Mouse (Mus musculus) cerebellum, adult 2 months (tissue): ENCODE measurements around the gene Zfp536. TPM values are rescaled to one million over a fixed set of nuclear protein-coding genes. Genes with fewer than 3 reads are reported as not detected.
A peak's percentile ranks its signal among the peaks of the same experiment; 100 is the strongest.

Experiments used
- DNase-seq, 2 experiments: peaks; one replicate each; pipeline ENCODE4 v3.0.0; 2021
- H3K27ac ChIP-seq: fragments of 200-500 bp; 2 replicates; pipeline ENCODE4 v1.5.1; 2012; ENCODE audit warnings: low read length, control low read depth, inconsistent platforms; ENCODE audit not compliant: insufficient read depth
- H3K27me3 ChIP-seq: fragments of 200-500 bp; 2 replicates; pipeline ENCODE4 v1.6.1; 2012; ENCODE audit warnings: inconsistent platforms, mild to moderate bottlenecking, low read length, moderate library complexity; ENCODE audit not compliant: control insufficient read depth, insufficient read depth
- H3K4me1 ChIP-seq: fragments of 200-500 bp; 2 replicates; pipeline ENCODE4 v1.6.1; 2011; ENCODE audit warnings: low read length; ENCODE audit not compliant: control insufficient read depth, insufficient read depth
- H3K4me3 ChIP-seq: fragments of 200-500 bp; replicated peaks from 2 replicates; pipeline ENCODE3; 2011; ENCODE audit warnings: mild to moderate bottlenecking, low read depth, low read length, control low read depth; ENCODE audit not compliant: insufficient read depth
- CTCF ChIP-seq: fragments of 200-500 bp; IDR thresholded peaks from 2 replicates; pipeline ENCODE4 v1.5.1; 2011; ENCODE audit warnings: low read depth, mild to moderate bottlenecking, control low read depth, low read length, moderate library complexity, borderline replicate concordance; ENCODE audit not compliant: insufficient read depth
- POLR2A ChIP-seq: fragments of 200-500 bp; IDR thresholded peaks from 2 replicates; pipeline ENCODE4 v1.6.1; 2011; ENCODE audit warnings: low read length, control low read depth, borderline replicate concordance; ENCODE audit not compliant: insufficient read depth
- WGBS: fragments of 180-500 bp; shearing (Covaris S2); methylation state at CpG from one replicate; pipeline ENCODE4 v1.1.7; 2018; 5-methylcytosine and 5-hydroxymethylcytosine counted together
- polyA plus RNA-seq: library from polyadenylated mRNA; depleted of rRNA; stranded (reverse); fragments of >200 nt; gene quantifications from 2 replicates; pipeline ENCODE4 v1.2.3, GENCODE M21; 2012

Gene Zfp536
- polyA plus RNA-seq, 1 experiment, result 38.5 TPM

DNA sequence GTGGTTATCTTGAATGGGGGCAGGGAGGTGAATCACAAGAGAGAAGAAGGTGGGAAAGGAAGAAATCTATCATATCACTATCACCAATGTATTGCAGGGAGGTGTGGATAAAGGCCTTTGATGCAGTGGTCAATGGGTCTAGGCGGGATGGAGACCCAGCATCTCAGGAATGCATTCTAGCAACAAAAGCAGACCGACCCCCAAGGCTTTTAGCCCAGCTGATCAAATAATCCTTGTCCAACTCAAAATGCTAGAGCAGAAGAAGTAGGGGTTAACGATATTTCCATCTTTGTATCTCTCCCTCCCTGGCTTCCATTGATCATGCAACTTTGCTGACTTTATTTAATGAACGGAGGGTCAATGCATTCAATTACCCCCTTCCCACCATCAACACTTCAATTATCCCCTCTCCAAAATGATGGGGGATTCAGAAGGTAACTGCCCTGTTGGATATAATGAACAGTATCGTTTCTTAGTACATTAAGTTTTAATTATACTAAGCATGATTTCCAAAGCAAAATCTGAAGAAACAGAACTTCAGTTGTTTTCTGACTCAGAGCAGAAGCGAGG, 209.5 kb downstream of the Zfp536 start:
- TF ChIP-seq CTCF, result no peak
- no peak overlapping the region for H3K4me3 ChIP-seq
- H3K4me1 ChIP-seq, result peaks cover 6% of the 10 kb centered on the region
- 88% methylated on average over 6 of the region's 6 CpGs for WGBS
- H3K27me3 ChIP-seq, result no peaks in the 10 kb centered on the region
- no peak for DNase-seq
- no peak overlapping the region for H3K27ac ChIP-seq

DNA sequence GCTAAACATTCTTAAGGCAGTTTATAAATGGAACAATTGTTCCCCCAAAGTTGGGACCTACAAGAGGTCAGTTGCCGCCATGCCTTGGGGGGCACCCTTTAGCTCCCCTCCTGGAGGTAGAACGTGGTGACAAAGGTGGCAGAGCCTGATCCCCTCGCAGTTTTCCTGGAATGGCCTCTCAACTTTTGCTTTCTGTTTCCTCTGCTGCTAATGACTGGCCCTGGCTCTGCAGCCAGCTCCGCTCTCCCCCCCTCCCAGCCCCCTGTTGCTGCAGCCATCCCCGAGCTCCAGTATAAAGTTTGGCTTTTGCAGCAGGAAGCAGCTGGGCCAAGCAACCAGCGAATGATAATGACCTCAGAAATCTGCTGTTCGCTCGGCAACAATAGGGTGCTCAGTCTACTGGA, 210.3 kb downstream of the Zfp536 start:
- no peak overlapping the region for H3K27ac ChIP-seq
- H3K27me3 ChIP-seq, result no peaks in the 10 kb centered on the region
- peaks cover 6% of the 10 kb centered on the region for H3K4me1 ChIP-seq
- DNase-seq, result peak; percentile 27 to 62
- TF ChIP-seq POLR2A, result no peak
- no peak for TF ChIP-seq CTCF
- 11% methylated on average over 8 of the region's 8 CpGs for WGBS
- peak overlapping the region; percentile 37 for H3K4me3 ChIP-seq

DNA sequence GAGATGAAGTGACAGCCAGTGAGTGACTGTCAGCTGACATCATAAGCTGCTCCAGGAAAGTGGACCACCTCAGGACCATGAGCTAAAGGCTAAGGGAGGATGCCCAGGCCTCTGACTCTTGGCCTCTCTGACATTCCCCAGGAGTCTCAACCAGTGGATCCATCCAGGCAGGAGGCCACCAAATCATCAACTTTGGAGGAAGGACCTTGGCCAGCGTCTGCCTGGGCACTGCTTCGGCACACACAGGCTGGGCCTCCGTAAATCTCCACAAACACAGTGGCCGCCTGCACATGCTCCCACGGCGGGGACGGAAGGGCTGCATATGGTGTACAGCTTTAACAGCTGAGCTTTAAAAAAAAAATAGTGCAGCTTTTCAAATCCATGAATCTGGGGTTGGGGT, 210.9 kb downstream of the Zfp536 start:
- no peaks in the 10 kb centered on the region for H3K27me3 ChIP-seq
- peaks cover 6% of the 10 kb centered on the region for H3K4me1 ChIP-seq
- no peak overlapping the region for H3K4me3 ChIP-seq
- WGBS, result 21% methylated on average over 7 of the region's 7 CpGs
- TF ChIP-seq POLR2A (no peak), CTCF (no peak)
- H3K27ac ChIP-seq, result no peak overlapping the region
- peak; percentile 45 to 58 for DNase-seq

DNA sequence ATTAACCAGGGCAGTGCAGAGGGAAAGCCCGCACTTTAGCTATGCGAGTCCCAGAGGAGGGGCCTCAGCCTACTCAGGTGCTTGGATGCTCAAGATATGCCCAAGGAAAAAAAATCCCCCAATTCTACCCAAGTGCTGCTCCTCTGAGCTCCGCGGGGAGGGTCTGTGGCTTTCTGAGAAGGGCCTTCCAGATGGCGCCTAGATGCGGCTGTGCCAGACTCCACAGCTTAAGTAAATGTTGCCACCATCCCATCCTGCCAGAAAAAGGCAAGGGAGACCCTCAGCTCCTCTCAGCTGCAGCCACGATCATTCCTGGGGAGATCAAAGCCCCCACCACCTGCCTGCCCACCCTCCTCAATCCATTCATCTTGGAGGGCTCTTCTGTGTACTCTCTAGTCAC, 212.9 kb downstream of the Zfp536 start:
- no peak for DNase-seq
- Histone ChIP-seq H3K27ac (no peak overlapping the region), H3K4me3 (no peak overlapping the region), H3K27me3 (no peaks in the 10 kb centered on the region), H3K4me1 (peaks cover 2% of the 10 kb centered on the region)
- TF ChIP-seq POLR2A (no peak), CTCF (no peak)
- WGBS, result 71% methylated on average over 7 of the region's 7 CpGs

DNA sequence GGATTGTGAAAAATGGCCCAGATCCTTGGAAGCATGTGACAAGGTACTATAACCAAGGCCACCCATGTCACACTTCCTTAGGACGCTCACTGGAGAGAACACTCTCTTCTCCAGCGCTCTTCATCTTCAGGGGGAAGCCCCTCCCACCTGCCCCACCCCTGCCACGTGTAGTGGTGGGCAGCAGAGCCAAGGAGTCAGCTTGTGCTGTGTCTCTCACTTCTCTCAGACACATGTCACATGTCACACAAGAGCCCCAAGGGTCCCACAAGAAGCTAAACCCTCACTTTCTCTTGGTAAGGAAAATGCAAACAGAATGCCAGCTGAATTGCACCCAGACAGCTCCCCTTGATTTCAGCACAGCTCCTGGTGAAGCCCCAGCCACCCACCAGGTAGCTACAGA, 213.6 kb downstream of the Zfp536 start:
- no peak overlapping the region for H3K4me3 ChIP-seq
- H3K27me3 ChIP-seq, result no peaks in the 10 kb centered on the region
- peaks cover 2% of the 10 kb centered on the region for H3K4me1 ChIP-seq
- WGBS, result 61% methylated on average over 3 of the region's 3 CpGs
- H3K27ac ChIP-seq, result no peak overlapping the region
- no peak for DNase-seq
- no peak for TF ChIP-seq CTCF

DNA sequence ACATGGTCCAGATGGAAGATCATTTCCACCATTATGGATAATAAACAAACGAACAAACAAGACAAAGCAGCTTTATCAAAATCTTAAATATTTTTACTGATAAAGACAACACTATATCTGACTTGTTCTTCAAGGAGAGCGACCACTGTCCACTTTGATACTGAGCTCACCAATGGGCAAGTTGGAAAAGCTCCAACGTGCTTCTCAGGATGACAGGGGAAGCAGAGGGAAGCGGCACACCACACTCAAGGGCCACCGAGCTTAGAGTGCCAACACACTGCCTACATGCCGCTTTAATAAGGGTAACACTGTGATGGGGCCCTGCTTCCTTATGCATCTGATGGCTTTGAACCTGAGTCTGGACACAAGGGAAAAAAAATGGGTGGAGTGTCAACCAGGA, 214.1 kb downstream of the Zfp536 start:
- Histone ChIP-seq H3K27ac (no peak overlapping the region), H3K4me1 (peaks cover 3% of the 10 kb centered on the region), H3K4me3 (no peak overlapping the region), H3K27me3 (no peaks in the 10 kb centered on the region)
- 53% methylated on average over 6 of the region's 6 CpGs for WGBS
- no peak for DNase-seq
- TF ChIP-seq POLR2A (no peak), CTCF (no peak)

DNA sequence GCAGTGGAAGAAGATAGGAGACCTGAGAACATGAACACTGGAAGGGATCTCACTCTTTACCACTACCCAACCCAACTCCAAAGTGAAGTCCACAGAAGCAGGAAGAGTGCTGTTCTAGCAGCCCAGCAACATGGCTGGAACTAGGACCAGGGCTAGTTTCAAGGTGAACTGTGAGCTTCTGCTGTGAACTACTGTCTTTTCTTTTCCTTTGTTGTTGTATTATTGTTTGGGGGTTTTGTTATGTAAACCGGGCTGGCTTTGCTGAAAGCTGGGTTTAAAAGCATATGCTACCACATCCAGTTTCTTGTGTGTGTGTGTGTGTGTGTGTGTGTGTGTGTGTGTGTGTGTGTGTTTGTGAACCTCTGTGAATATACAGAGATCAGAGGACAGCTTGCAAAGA, 216.6 kb downstream of the Zfp536 start:
- no peak for DNase-seq
- Histone ChIP-seq H3K27me3 (no peaks in the 10 kb centered on the region), H3K4me3 (no peak overlapping the region), H3K27ac (no peak overlapping the region), H3K4me1 (peaks cover 6% of the 10 kb centered on the region)
- 68% methylated on average over 1 of the region's 1 CpGs for WGBS
- TF ChIP-seq POLR2A, result no peak
- no peak for TF ChIP-seq CTCF

DNA sequence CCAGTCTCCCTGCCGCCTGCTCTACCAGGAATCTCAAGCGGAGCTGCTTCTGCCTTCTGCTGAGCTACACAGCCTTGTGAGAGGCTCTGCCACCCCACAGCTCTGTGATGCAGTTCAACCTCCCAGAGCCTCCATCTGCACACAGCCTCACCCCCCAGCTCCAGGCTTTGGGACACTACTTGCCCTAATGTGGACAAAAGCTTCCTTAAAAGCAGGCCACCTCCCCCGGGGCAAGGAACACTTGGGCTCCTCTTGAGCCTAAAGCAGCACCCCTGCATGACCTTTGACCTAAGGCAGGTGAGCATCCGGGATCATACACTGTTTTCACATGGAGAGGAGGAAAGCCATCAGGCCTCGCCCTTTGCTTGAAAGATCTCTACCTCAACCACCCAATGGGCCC, 219.0 kb downstream of the Zfp536 start:
- 82% methylated on average over 5 of the region's 5 CpGs for WGBS
- DNase-seq, result no peak
- Histone ChIP-seq H3K27me3 (no peaks in the 10 kb centered on the region), H3K4me3 (no peak overlapping the region), H3K4me1 (peaks cover 5% of the 10 kb centered on the region; the same call in 1 of the 2 replicates), H3K27ac (no peak overlapping the region)
- no peak for TF ChIP-seq CTCF
- no peak for TF ChIP-seq POLR2A

DNA sequence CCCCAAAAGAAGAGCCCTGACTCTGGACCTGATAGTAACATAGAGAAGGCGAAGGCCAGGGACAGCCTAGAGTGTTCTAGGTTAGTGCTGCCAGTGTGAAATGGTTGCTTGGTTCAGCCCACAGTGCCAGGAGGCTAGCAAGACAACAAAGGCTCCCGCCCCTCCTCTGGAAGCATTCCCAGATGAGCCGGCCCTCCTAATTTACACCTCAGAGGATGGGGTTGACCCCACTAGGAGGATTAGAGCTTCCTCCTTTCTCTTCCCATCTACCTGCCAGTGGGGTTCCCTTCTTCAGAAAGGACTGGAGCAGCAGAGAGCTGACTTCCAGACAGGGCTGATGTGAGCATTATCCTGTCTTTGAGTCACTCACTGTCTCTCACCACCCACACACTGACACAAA, 219.8 kb downstream of the Zfp536 start:
- Histone ChIP-seq H3K4me3 (no peak overlapping the region), H3K27me3 (no peaks in the 10 kb centered on the region), H3K4me1 (peaks cover 4% of the 10 kb centered on the region; the same call in 1 of the 2 replicates), H3K27ac (no peak overlapping the region)
- TF ChIP-seq POLR2A, result no peak
- no peak for TF ChIP-seq CTCF
- no peak for DNase-seq
- 48% methylated on average over 3 of the region's 3 CpGs for WGBS
